ENCODE assay signal across 22 mouse cellular contexts in genomic region chr7:127611561-127611960, GRCm38 (mm10). TPM values are rescaled to one million over a fixed set of nuclear protein-coding genes. Genes with fewer than 3 reads are reported as not detected.
A peak's percentile ranks its signal among the peaks of the same experiment; 100 is the strongest.
DNase-seq lines count a peak whose midpoint lies in the region; ATAC-seq and TF ChIP-seq lines count a peak whose summit lies in the region.
"Had no signal": no experiment of that assay in that cellular context is flagged by ENCODE, and none has a peak within 500 bp of the region (broad histone marks: within the 10 kb centered on the region; RNA-seq: fewer than 3 reads in every experiment).

No protein-coding gene starts in this region.

- TF ChIP-seq CTCF in forebrain, postnatal 0 days (IDR thresholded peaks at IDR 0.05; ENCODE audit: low read depth), result no peak
- no peak for TF ChIP-seq CTCF in intestine, postnatal 0 days (IDR thresholded peaks at IDR 0.05; ENCODE audit: low read depth)

- peaks cover 12% of the 10 kb centered on the region; the same call in 1 of the 2 replicates for H3K4me1 ChIP-seq in forebrain, embryonic 11.5 days (replicated peaks; ENCODE audit: control insufficient read depth, insufficient read depth, low read length)
- peaks cover 15% of the 10 kb centered on the region for H3K4me1 ChIP-seq in forebrain, postnatal 0 days (ENCODE audit: insufficient read depth)
- H3K4me1 ChIP-seq in intestine, postnatal 0 days (replicated peaks; ENCODE audit: control insufficient read depth, insufficient read depth, low read length), result no peaks in the 10 kb centered on the region
- peaks cover 6% of the 10 kb centered on the region for H3K4me1 ChIP-seq in intestine, embryonic 16.5 days (ENCODE audit: control insufficient read depth, insufficient read depth, low read length)

- DNase-seq in forebrain, embryonic 11.5 days (ENCODE audit: low spot score), result peak; percentile 51
- DNase-seq in forebrain, postnatal 0 days, result no peak
- DNase-seq in R1 (ENCODE audit: low read depth, low spot score), result peak; percentile 60
- DNase-seq in kidney, postnatal 25 days, result no peak
- no peak for DNase-seq in frontal cortex, postnatal 14 days (ENCODE audit: low spot score in 2 of 2)
- DNase-seq: adrenal gland, adult 8-10 months; adrenal gland, postnatal 36 days; B cell, adult 2 months; gastrocnemius, postnatal 10 days; heart, postnatal 36 days; kidney, adult 2 months had no signal

- no peak overlapping the region for H3K27ac ChIP-seq in forebrain, embryonic 11.5 days (ENCODE audit: low read depth, low read length)
- no peak overlapping the region for H3K27ac ChIP-seq in forebrain, postnatal 0 days (ENCODE audit: low read depth, low read length)
- H3K27ac ChIP-seq in intestine, postnatal 0 days (ENCODE audit: low read depth, low read length), result peak overlapping the region; percentile 15; the same call in 1 of the 2 replicates
- no peak overlapping the region for H3K27ac ChIP-seq in intestine, embryonic 16.5 days (ENCODE audit: low read length)
- H3K27ac ChIP-seq: forebrain, embryonic 12.5 days; heart, embryonic 13.5 days; hindbrain, embryonic 13.5 days; hindbrain, postnatal 0 days had no signal

- no peaks in the 10 kb centered on the region for H3K27me3 ChIP-seq in forebrain, embryonic 11.5 days (ENCODE audit: control insufficient read depth, insufficient read depth, low read length)
- H3K27me3 ChIP-seq in forebrain, postnatal 0 days (ENCODE audit: insufficient read depth, low read length), result no peaks in the 10 kb centered on the region
- no peaks in the 10 kb centered on the region for H3K27me3 ChIP-seq in intestine, postnatal 0 days (replicated peaks; ENCODE audit: control insufficient read depth, insufficient read depth, low read length)
- H3K27me3 ChIP-seq in intestine, embryonic 16.5 days (replicated peaks; ENCODE audit: control insufficient read depth, insufficient read depth, low read length), result no peaks in the 10 kb centered on the region
- H3K27me3 ChIP-seq: forebrain, embryonic 12.5 days; heart, embryonic 13.5 days; hindbrain, embryonic 13.5 days; Patski had no signal

- peaks cover 28% of the 10 kb centered on the region for H3K36me3 ChIP-seq in forebrain, embryonic 11.5 days (ENCODE audit: control insufficient read depth, insufficient read depth, low read length)
- H3K36me3 ChIP-seq in forebrain, postnatal 0 days (ENCODE audit: insufficient read depth), result peaks cover 57% of the 10 kb centered on the region
- peaks cover 44% of the 10 kb centered on the region for H3K36me3 ChIP-seq in intestine, postnatal 0 days (ENCODE audit: control insufficient read depth, insufficient read depth)
- peaks cover 29% of the 10 kb centered on the region for H3K36me3 ChIP-seq in intestine, embryonic 16.5 days (ENCODE audit: control insufficient read depth, insufficient read depth, low read length)

- H3K4me2 ChIP-seq in forebrain, embryonic 11.5 days (ENCODE audit: low read depth, low read length, severe bottlenecking), result no peak overlapping the region
- no peak overlapping the region for H3K4me2 ChIP-seq in forebrain, postnatal 0 days (ENCODE audit: low read depth)
- H3K4me2 ChIP-seq in intestine, postnatal 0 days (replicated peaks; ENCODE audit: low read depth), result no peak overlapping the region
- no peak overlapping the region for H3K4me2 ChIP-seq in intestine, embryonic 16.5 days (ENCODE audit: low read depth, low read length)
- H3K4me2 ChIP-seq: forebrain, embryonic 12.5 days; heart, embryonic 13.5 days; hindbrain, embryonic 13.5 days had no signal

- H3K9me3 ChIP-seq in forebrain, embryonic 11.5 days (ENCODE audit: control insufficient read depth, low read length), result no peaks in the 10 kb centered on the region
- no peaks in the 10 kb centered on the region for H3K9me3 ChIP-seq in forebrain, postnatal 0 days (ENCODE audit: low read length)
- no peaks in the 10 kb centered on the region for H3K9me3 ChIP-seq in intestine, postnatal 0 days (ENCODE audit: control insufficient read depth)
- no peaks in the 10 kb centered on the region for H3K9me3 ChIP-seq in intestine, embryonic 16.5 days (ENCODE audit: control insufficient read depth, low read length)
- H3K9me3 ChIP-seq: forebrain, embryonic 12.5 days; hindbrain, embryonic 13.5 days had no signal

- WGBS in forebrain, embryonic 11.5 days, result 98% methylated on average over 26 of the region's 26 CpGs
- 97% methylated on average over 26 of the region's 26 CpGs for WGBS in forebrain, postnatal 0 days
- 97% methylated on average over 26 of the region's 26 CpGs for WGBS in intestine, postnatal 0 days
- 95% methylated on average over 26 of the region's 26 CpGs for WGBS in intestine, embryonic 16.5 days

- no peak for ATAC-seq in forebrain, embryonic 11.5 days (replicated peaks; ENCODE audit: low FRiP score)
- no peak for ATAC-seq in forebrain, postnatal 0 days
- no peak for ATAC-seq in intestine, postnatal 0 days
- no peak for ATAC-seq in intestine, embryonic 16.5 days
- ATAC-seq: CD4-positive, CD25-positive, alpha-beta regulatory T cell, adult 4 months; forebrain, embryonic 16.5 days; hindbrain, postnatal 0 days; Patski had no signal

- no peak overlapping the region for H3K9ac ChIP-seq in forebrain, embryonic 11.5 days (ENCODE audit: low read length)
- H3K9ac ChIP-seq in forebrain, postnatal 0 days, result no peak overlapping the region
- H3K9ac ChIP-seq in intestine, postnatal 0 days (ENCODE audit: low read depth, low read length), result no peak overlapping the region
- no peak overlapping the region for H3K9ac ChIP-seq in intestine, embryonic 16.5 days (ENCODE audit: low read depth, low read length)
- H3K9ac ChIP-seq: forebrain, embryonic 12.5 days; heart, embryonic 13.5 days; hindbrain, embryonic 13.5 days had no signal

- H3K4me3 ChIP-seq in forebrain, embryonic 11.5 days (ENCODE audit: low read depth, low read length), result no peak overlapping the region
- no peak overlapping the region for H3K4me3 ChIP-seq in forebrain, postnatal 0 days (ENCODE audit: low read depth, low read length)
- H3K4me3 ChIP-seq in intestine, postnatal 0 days (ENCODE audit: low read depth, low read length), result no peak overlapping the region
- H3K4me3 ChIP-seq in intestine, embryonic 16.5 days (ENCODE audit: low read length), result no peak overlapping the region
- H3K4me3 ChIP-seq: forebrain, embryonic 12.5 days; heart, embryonic 13.5 days; hindbrain, embryonic 13.5 days had no signal

RNA-seq across cellular contexts. Expression of gene Zfp629, which starts 4.0 kb away (rescaled TPM):
- polyA plus RNA-seq in forebrain, embryonic 11.5 days (2014; fragmentation: Nextera tagmentation; extraction: Ambion mirVana), result 33.4 and 36.6 TPM in 2 replicates
- total RNA-seq in forebrain, postnatal 0 days (2014; rRNA removed), result 27.6 and 35.7 TPM in 2 replicates
- polyA plus RNA-seq in forebrain, postnatal 0 days (2015; fragmentation: Nextera tagmentation; extraction: Ambion mirVana), result 9.6 and 10.5 TPM in 2 replicates
- polyA plus RNA-seq in intestine, postnatal 0 days (2015; fragmentation: Nextera tagmentation; extraction: Ambion mirVana), result 3.0 and 3.8 TPM in 2 replicates
- polyA plus RNA-seq in intestine, embryonic 16.5 days (2015; fragmentation: Nextera tagmentation; extraction: Ambion mirVana), result 7.9 and 8.5 TPM in 2 replicates

RNA-seq across cellular contexts. Expression of gene Rnf40, which starts 23.0 kb away (rescaled TPM):
- 59.1 and 66.3 TPM in 2 replicates for polyA plus RNA-seq in forebrain, embryonic 11.5 days (2014; fragmentation: Nextera tagmentation; extraction: Ambion mirVana)
- total RNA-seq in forebrain, postnatal 0 days (2014; rRNA removed), result 49.8 and 60.1 TPM in 2 replicates
- 34.5 and 37.8 TPM in 2 replicates for polyA plus RNA-seq in forebrain, postnatal 0 days (2015; fragmentation: Nextera tagmentation; extraction: Ambion mirVana)
- 16.7 and 20.6 TPM in 2 replicates for polyA plus RNA-seq in intestine, postnatal 0 days (2015; fragmentation: Nextera tagmentation; extraction: Ambion mirVana)
- 34.3 and 35.2 TPM in 2 replicates for polyA plus RNA-seq in intestine, embryonic 16.5 days (2015; fragmentation: Nextera tagmentation; extraction: Ambion mirVana)

RNA-seq across cellular contexts. Expression of gene Ccdc189, which starts 23.2 kb away (rescaled TPM):
- polyA plus RNA-seq in forebrain, embryonic 11.5 days (2014; fragmentation: Nextera tagmentation; extraction: Ambion mirVana), result 13.5 and 17.7 TPM in 2 replicates
- total RNA-seq in forebrain, postnatal 0 days (2014; rRNA removed), result 9.0 and 11.0 TPM in 2 replicates
- 10.1 and 16.0 TPM in 2 replicates for polyA plus RNA-seq in forebrain, postnatal 0 days (2015; fragmentation: Nextera tagmentation; extraction: Ambion mirVana)
- 3.0 and 3.1 TPM in 2 replicates for polyA plus RNA-seq in intestine, postnatal 0 days (2015; fragmentation: Nextera tagmentation; extraction: Ambion mirVana)
- polyA plus RNA-seq in intestine, embryonic 16.5 days (2015; fragmentation: Nextera tagmentation; extraction: Ambion mirVana), result 4.8 and 5.2 TPM in 2 replicates

RNA-seq across cellular contexts. Expression of gene Phkg2, which starts 38.4 kb away (rescaled TPM):
- polyA plus RNA-seq in forebrain, embryonic 11.5 days (2014; fragmentation: Nextera tagmentation; extraction: Ambion mirVana), result 57.9 and 60.5 TPM in 2 replicates
- total RNA-seq in forebrain, postnatal 0 days (2014; rRNA removed), result 45.7 and 62.4 TPM in 2 replicates
- 53.4 and 53.8 TPM in 2 replicates for polyA plus RNA-seq in forebrain, postnatal 0 days (2015; fragmentation: Nextera tagmentation; extraction: Ambion mirVana)
- polyA plus RNA-seq in intestine, postnatal 0 days (2015; fragmentation: Nextera tagmentation; extraction: Ambion mirVana), result 25.1 and 25.7 TPM in 2 replicates
- polyA plus RNA-seq in intestine, embryonic 16.5 days (2015; fragmentation: Nextera tagmentation; extraction: Ambion mirVana), result 35.7 and 37.7 TPM in 2 replicates

RNA-seq across cellular contexts. Expression of gene Tmem265, which starts 50.4 kb away (rescaled TPM):
- polyA plus RNA-seq in forebrain, embryonic 11.5 days (2014; fragmentation: Nextera tagmentation; extraction: Ambion mirVana), result 10.2 and 13.0 TPM in 2 replicates
- total RNA-seq in forebrain, postnatal 0 days (2014; rRNA removed), result 2.4 and 2.8 TPM in 2 replicates
- 3.8 and 7.7 TPM in 2 replicates for polyA plus RNA-seq in forebrain, postnatal 0 days (2015; fragmentation: Nextera tagmentation; extraction: Ambion mirVana)
- 1.9 and 3.8 TPM in 2 replicates for polyA plus RNA-seq in intestine, postnatal 0 days (2015; fragmentation: Nextera tagmentation; extraction: Ambion mirVana)
- polyA plus RNA-seq in intestine, embryonic 16.5 days (2015; fragmentation: Nextera tagmentation; extraction: Ambion mirVana), result 5.1 and 7.7 TPM in 2 replicates
- total RNA-seq: adrenal gland, adult 8-10 months; adrenal gland, postnatal 36 days; gastrocnemius, postnatal 10 days; heart, adult 8-10 months; heart, postnatal 36 days had no signal
- polyA plus RNA-seq: cerebellum, adult 2 months; kidney, adult 2 months; Patski had no signal

Comparison
In these comparisons a context has a peak if more than half of its experiments do, and no peak if none do; other contexts are left out.
1. DNase-seq: peak in forebrain, embryonic 11.5 days (single experiment) and R1 (single experiment); none in forebrain, postnatal 0 days (single experiment), kidney, postnatal 25 days (0 of 2) and frontal cortex, postnatal 14 days (0 of 2).